Mouse (Mus musculus) kidney, adult 2 months (tissue): ENCODE results near the gene Ttc19.

ENCODE experiments used
- CTCF ChIP-seq: fragments of 200-500 bp; conservative IDR thresholded peaks from 2 replicates; pipeline ENCODE4 v1.5.1; 2011; ENCODE audit warnings: low read depth, mild to moderate bottlenecking, control low read depth, low read length, moderate library complexity, mixed read lengths; ENCODE audit not compliant: insufficient read depth, insufficient read length
- POLR2A ChIP-seq: fragments of 200-500 bp; IDR thresholded peaks from one replicate; pipeline ENCODE4 v1.6.1; 2011; ENCODE audit warnings: low read depth, low read length, control low read depth

GRCm38 (mm10) chr11:62243871-62244270 is 37.4 kb upstream of the Ttc19 start:
- TF ChIP-seq POLR2A (no peak), CTCF (no peak)
